Mouse (Mus musculus): ENCODE results near the gene Arpc5l. TPM values are rescaled to one million over a fixed set of nuclear protein-coding genes. Genes with fewer than 3 reads are reported as not detected.

The Arpc5l gene
- polyA plus RNA-seq, 1 experiment from 2014 or later, result 149 TPM

GRCm38 (mm10) chr2:38975181-38975580 is 30.0 kb upstream of the Arpc5l start:
- no peak overlapping the region for H3K4me2 ChIP-seq (replicated peaks; ENCODE audit: low read depth, low read length)
- no peak overlapping the region for H3K27ac ChIP-seq (ENCODE audit: low read depth, low read length)
- no peaks in the 10 kb centered on the region for H3K27me3 ChIP-seq (ENCODE audit: control insufficient read depth, insufficient read depth, low read length)
- no peaks in the 10 kb centered on the region for H3K9me3 ChIP-seq (ENCODE audit: control insufficient read depth, low read length)
- no peak for DNase-seq (ENCODE audit: low spot score)
- no peak overlapping the region for H3K4me3 ChIP-seq (ENCODE audit: low read depth, low read length)
- 83% methylated on average over 3 of the region's 3 CpGs for WGBS
- H3K36me3 ChIP-seq (ENCODE audit: control insufficient read depth, insufficient read depth, low read length), result no peaks in the 10 kb centered on the region
- no peak overlapping the region for H3K9ac ChIP-seq (ENCODE audit: low read depth, low read length)
- ATAC-seq (ENCODE audit: low FRiP score), result no peak
- H3K4me1 ChIP-seq (replicated peaks; ENCODE audit: control insufficient read depth, insufficient read depth, low read length), result no peaks in the 10 kb centered on the region

- Histone ChIP-seq H3K9ac (ENCODE audit: low read depth, low read length) (no peak overlapping the region), H3K27ac (ENCODE audit: low read depth, low read length) (no peak overlapping the region), H3K36me3 (ENCODE audit: control insufficient read depth, insufficient read depth, low read length) (no peaks in the 10 kb centered on the region), H3K4me2 (replicated peaks; ENCODE audit: low read depth, low read length) (no peak overlapping the region), H3K4me3 (ENCODE audit: low read depth, low read length) (no peak overlapping the region), H3K9me3 (ENCODE audit: control insufficient read depth, low read length) (no peaks in the 10 kb centered on the region), H3K4me1 (replicated peaks; ENCODE audit: control insufficient read depth, insufficient read depth, low read length) (no peaks in the 10 kb centered on the region), H3K27me3 (ENCODE audit: control insufficient read depth, insufficient read depth, low read length) (no peaks in the 10 kb centered on the region)
- DNase-seq (ENCODE audit: low spot score) (no peak), ATAC-seq (ENCODE audit: low FRiP score) (no peak)
- WGBS, result 85% methylated on average over 21 of the region's 21 CpGs
These were observed 29.0 kb upstream of the Arpc5l start for GRCm38 (mm10) chr2:38975941-38976805.

- Histone ChIP-seq H3K27me3 (ENCODE audit: control insufficient read depth, insufficient read depth, low read length) (no peaks in the 10 kb centered on the region), H3K4me3 (ENCODE audit: low read depth, low read length) (no peak overlapping the region), H3K9ac (ENCODE audit: low read depth, low read length) (no peak overlapping the region), H3K27ac (ENCODE audit: low read depth, low read length) (no peak overlapping the region), H3K4me1 (replicated peaks; ENCODE audit: control insufficient read depth, insufficient read depth, low read length) (no peaks in the 10 kb centered on the region), H3K4me2 (replicated peaks; ENCODE audit: low read depth, low read length) (no peak overlapping the region), H3K36me3 (ENCODE audit: control insufficient read depth, insufficient read depth, low read length) (no peaks in the 10 kb centered on the region), H3K9me3 (ENCODE audit: control insufficient read depth, low read length) (no peaks in the 10 kb centered on the region)
- 64% methylated on average over 4 of the region's 4 CpGs for WGBS
- ATAC-seq (ENCODE audit: low FRiP score) (no peak), DNase-seq (ENCODE audit: low spot score) (no peak)
These were observed 27.3 kb upstream of the Arpc5l start for GRCm38 (mm10) chr2:38977837-38978236.

GRCm38 (mm10) chr2:38983456-38983855 is 21.7 kb upstream of the Arpc5l start:
- no peaks in the 10 kb centered on the region for H3K9me3 ChIP-seq (ENCODE audit: control insufficient read depth, low read length)
- H3K36me3 ChIP-seq (ENCODE audit: control insufficient read depth, insufficient read depth, low read length), result no peaks in the 10 kb centered on the region
- H3K4me3 ChIP-seq (ENCODE audit: low read depth, low read length), result no peak overlapping the region
- no peak for ATAC-seq (ENCODE audit: low FRiP score)
- no peaks in the 10 kb centered on the region for H3K27me3 ChIP-seq (ENCODE audit: control insufficient read depth, insufficient read depth, low read length)
- DNase-seq (ENCODE audit: low spot score), result no peak
- no peak overlapping the region for H3K4me2 ChIP-seq (replicated peaks; ENCODE audit: low read depth, low read length)
- H3K27ac ChIP-seq (ENCODE audit: low read depth, low read length), result no peak overlapping the region
- no peak overlapping the region for H3K9ac ChIP-seq (ENCODE audit: low read depth, low read length)
- WGBS, result 100% methylated on average over 2 of the region's 2 CpGs
- no peaks in the 10 kb centered on the region for H3K4me1 ChIP-seq (replicated peaks; ENCODE audit: control insufficient read depth, insufficient read depth, low read length)

- H3K4me3 ChIP-seq (ENCODE audit: low read depth, low read length), result no peak overlapping the region
- no peak overlapping the region for H3K4me2 ChIP-seq (replicated peaks; ENCODE audit: low read depth, low read length)
- no peaks in the 10 kb centered on the region for H3K9me3 ChIP-seq (ENCODE audit: control insufficient read depth, low read length)
- WGBS, result 89% methylated on average over 3 of the region's 3 CpGs
- no peaks in the 10 kb centered on the region for H3K27me3 ChIP-seq (ENCODE audit: control insufficient read depth, insufficient read depth, low read length)
- DNase-seq (ENCODE audit: low spot score), result no peak
- no peaks in the 10 kb centered on the region for H3K4me1 ChIP-seq (replicated peaks; ENCODE audit: control insufficient read depth, insufficient read depth, low read length)
- no peak for ATAC-seq (ENCODE audit: low FRiP score)
- H3K27ac ChIP-seq (ENCODE audit: low read depth, low read length), result no peak overlapping the region
- no peaks in the 10 kb centered on the region for H3K36me3 ChIP-seq (ENCODE audit: control insufficient read depth, insufficient read depth, low read length)
- H3K9ac ChIP-seq (ENCODE audit: low read depth, low read length), result no peak overlapping the region
These were observed 18.6 kb upstream of the Arpc5l start for GRCm38 (mm10) chr2:38986580-38986979.

- WGBS, result 63% methylated on average over 1 of the region's 1 CpGs
- Histone ChIP-seq H3K9ac (ENCODE audit: low read depth, low read length) (no peak overlapping the region), H3K27me3 (ENCODE audit: control insufficient read depth, insufficient read depth, low read length) (no peaks in the 10 kb centered on the region), H3K4me2 (replicated peaks; ENCODE audit: low read depth, low read length) (no peak overlapping the region), H3K36me3 (ENCODE audit: control insufficient read depth, insufficient read depth, low read length) (no peaks in the 10 kb centered on the region), H3K9me3 (ENCODE audit: control insufficient read depth, low read length) (no peaks in the 10 kb centered on the region), H3K27ac (ENCODE audit: low read depth, low read length) (no peak overlapping the region), H3K4me1 (replicated peaks; ENCODE audit: control insufficient read depth, insufficient read depth, low read length) (no peaks in the 10 kb centered on the region), H3K4me3 (ENCODE audit: low read depth, low read length) (no peak overlapping the region)
- no peak for ATAC-seq (ENCODE audit: low FRiP score)
- no peak for DNase-seq (ENCODE audit: low spot score)
These were observed 17.8 kb upstream of the Arpc5l start for GRCm38 (mm10) chr2:38987371-38987770.

GRCm38 (mm10) chr2:38987803-38988510 is 17.2 kb upstream of the Arpc5l start:
- Histone ChIP-seq H3K27ac (ENCODE audit: low read depth, low read length) (no peak overlapping the region), H3K4me3 (ENCODE audit: low read depth, low read length) (no peak overlapping the region), H3K36me3 (ENCODE audit: control insufficient read depth, insufficient read depth, low read length) (no peaks in the 10 kb centered on the region), H3K4me1 (replicated peaks; ENCODE audit: control insufficient read depth, insufficient read depth, low read length) (no peaks in the 10 kb centered on the region), H3K4me2 (replicated peaks; ENCODE audit: low read depth, low read length) (no peak overlapping the region), H3K9me3 (ENCODE audit: control insufficient read depth, low read length) (no peaks in the 10 kb centered on the region), H3K9ac (ENCODE audit: low read depth, low read length) (no peak overlapping the region), H3K27me3 (ENCODE audit: control insufficient read depth, insufficient read depth, low read length) (no peaks in the 10 kb centered on the region)
- 86% methylated on average over 6 of the region's 6 CpGs for WGBS
- DNase-seq (ENCODE audit: low spot score) (no peak), ATAC-seq (ENCODE audit: low FRiP score) (no peak)

- no peak for DNase-seq (ENCODE audit: low spot score)
These were observed 16.2 kb upstream of the Arpc5l start for GRCm38 (mm10) chr2:38988929-38989328.

GRCm38 (mm10) chr2:38992004-38992403 is 13.1 kb upstream of the Arpc5l start:
- no peaks in the 10 kb centered on the region for H3K9me3 ChIP-seq (ENCODE audit: control insufficient read depth, low read length)
- H3K4me1 ChIP-seq (replicated peaks; ENCODE audit: control insufficient read depth, insufficient read depth, low read length), result no peaks in the 10 kb centered on the region
- 77% methylated on average over 4 of the region's 4 CpGs for WGBS

More at GRCm38 (mm10) chr2:38988929-38989328, 16.2 kb upstream of the Arpc5l start:
- Histone ChIP-seq H3K36me3 (ENCODE audit: control insufficient read depth, insufficient read depth, low read length) (no peaks in the 10 kb centered on the region), H3K9ac (ENCODE audit: low read depth, low read length) (no peak overlapping the region), H3K9me3 (ENCODE audit: control insufficient read depth, low read length) (no peaks in the 10 kb centered on the region), H3K27ac (ENCODE audit: low read depth, low read length) (no peak overlapping the region), H3K4me1 (replicated peaks; ENCODE audit: control insufficient read depth, insufficient read depth, low read length) (no peaks in the 10 kb centered on the region), H3K4me3 (ENCODE audit: low read depth, low read length) (no peak overlapping the region), H3K27me3 (ENCODE audit: control insufficient read depth, insufficient read depth, low read length) (no peaks in the 10 kb centered on the region), H3K4me2 (replicated peaks; ENCODE audit: low read depth, low read length) (no peak overlapping the region)
- no peak for ATAC-seq (ENCODE audit: low FRiP score)
- 89% methylated on average over 2 of the region's 2 CpGs for WGBS

More at GRCm38 (mm10) chr2:38992004-38992403, 13.1 kb upstream of the Arpc5l start:
- no peak for DNase-seq (ENCODE audit: low spot score)
- no peak overlapping the region for H3K4me2 ChIP-seq (replicated peaks; ENCODE audit: low read depth, low read length)
- ATAC-seq (ENCODE audit: low FRiP score), result no peak
- H3K27ac ChIP-seq (ENCODE audit: low read depth, low read length), result no peak overlapping the region
- H3K9ac ChIP-seq (ENCODE audit: low read depth, low read length), result no peak overlapping the region
- H3K36me3 ChIP-seq (ENCODE audit: control insufficient read depth, insufficient read depth, low read length), result no peaks in the 10 kb centered on the region
- no peaks in the 10 kb centered on the region for H3K27me3 ChIP-seq (ENCODE audit: control insufficient read depth, insufficient read depth, low read length)
- H3K4me3 ChIP-seq (ENCODE audit: low read depth, low read length), result no peak overlapping the region
